Mouse (Mus musculus): ENCODE measurements around the gene Trex2. TPM values are rescaled to one million over a fixed set of nuclear protein-coding genes. Genes with fewer than 3 reads are reported as not detected.

Trex2 gene
- polyA plus RNA-seq, 1 experiment from 2014 or later: not detected

DNA sequence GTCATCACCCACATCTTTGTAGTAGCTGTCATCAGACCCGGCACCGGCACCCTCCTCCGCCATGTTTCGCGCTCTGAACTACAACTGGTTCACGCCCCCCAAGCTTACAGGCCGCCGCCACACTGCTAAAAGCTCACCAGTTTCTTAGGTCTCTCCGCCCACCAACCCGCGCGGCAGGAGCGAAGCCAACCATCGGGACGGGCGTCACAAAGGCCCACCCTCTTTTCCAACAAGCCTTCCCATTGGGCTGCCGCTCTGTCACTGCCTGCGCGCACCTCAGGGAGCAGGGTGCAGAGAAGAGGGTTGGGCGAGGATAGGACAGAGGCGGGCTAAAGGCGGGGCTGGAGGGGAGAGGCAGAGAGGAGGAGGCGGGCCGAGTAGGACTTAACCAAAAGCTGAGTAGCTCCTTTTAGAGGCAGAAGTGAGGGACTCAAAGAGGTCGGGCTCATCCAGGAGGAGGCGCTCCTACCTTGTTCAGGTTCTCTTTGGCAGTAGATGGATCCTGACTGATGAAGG lies 23.8 kb upstream of the Trex2 start, which contains the start of gene Haus7:
TSS of gene Haus7 (minus strand) at position 168 of the 516 bp plus-strand sequence.
- Histone ChIP-seq H3K4me1 (ENCODE audit: control insufficient read depth, insufficient read depth, low read length) (0 out of 2 replicates have a peak, but pooled peaks cover 4% of the 10 kb centered on the region), H3K9me3 (ENCODE audit: control insufficient read depth, low read length) (no peaks in the 10 kb centered on the region), H3K4me2 (ENCODE audit: low read depth, low read length) (peak within 1 kb of the TSS; percentile 50), H3K27me3 (ENCODE audit: control insufficient read depth, insufficient read depth, low read length) (no peaks in the 10 kb centered on the region), H3K27ac (ENCODE audit: low read depth, low read length) (no peak within 1 kb of the TSS), H3K4me3 (ENCODE audit: low read depth, low read length) (peak within 1 kb of the TSS; percentile 29), H3K9ac (replicated peaks; ENCODE audit: low read depth, low read length) (peak within 1 kb of the TSS; percentile 1; the same call in 1 of the 2 replicates), H3K36me3 (ENCODE audit: control insufficient read depth, insufficient read depth, low read length) (no peaks in the 10 kb centered on the region)
- ATAC-seq (ENCODE audit: low read depth): peak; percentile 100
- WGBS: 17% methylated on average over 26 of the region's 26 CpGs

DNA sequence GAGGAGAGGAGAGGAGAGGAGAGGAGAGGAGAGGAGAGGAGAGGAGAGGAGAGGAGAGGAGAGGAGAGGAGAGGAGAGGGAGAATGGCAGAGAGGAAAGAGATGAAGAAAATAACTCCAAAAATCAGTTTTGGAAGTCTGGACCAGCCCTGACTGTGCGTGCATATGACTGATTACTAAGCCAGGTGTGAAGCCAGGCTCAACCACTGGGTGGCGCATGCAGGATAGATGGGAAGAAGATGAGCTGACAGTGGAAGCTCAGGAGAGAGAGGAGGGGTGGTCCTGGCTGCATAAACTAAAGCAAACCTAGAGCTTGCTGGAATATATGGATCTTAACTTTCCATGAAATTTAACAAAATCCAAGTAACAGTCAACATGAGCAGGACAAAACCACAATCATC lies 16.8 kb upstream of the Trex2 start:
- ATAC-seq (ENCODE audit: low read depth): no peak
- Histone ChIP-seq H3K27me3 (ENCODE audit: control insufficient read depth, insufficient read depth, low read length) (no peaks in the 10 kb centered on the region), H3K9me3 (ENCODE audit: control insufficient read depth, low read length) (no peaks in the 10 kb centered on the region), H3K36me3 (ENCODE audit: control insufficient read depth, insufficient read depth, low read length) (no peaks in the 10 kb centered on the region), H3K4me2 (ENCODE audit: low read depth, low read length) (no peak overlapping the region), H3K27ac (ENCODE audit: low read depth, low read length) (no peak overlapping the region), H3K4me1 (ENCODE audit: control insufficient read depth, insufficient read depth, low read length) (no peaks in the 10 kb centered on the region), H3K9ac (replicated peaks; ENCODE audit: low read depth, low read length) (no peak overlapping the region), H3K4me3 (ENCODE audit: low read depth, low read length) (no peak overlapping the region)
- 11% methylated on average over 2 of the region's 2 CpGs for WGBS

DNA sequence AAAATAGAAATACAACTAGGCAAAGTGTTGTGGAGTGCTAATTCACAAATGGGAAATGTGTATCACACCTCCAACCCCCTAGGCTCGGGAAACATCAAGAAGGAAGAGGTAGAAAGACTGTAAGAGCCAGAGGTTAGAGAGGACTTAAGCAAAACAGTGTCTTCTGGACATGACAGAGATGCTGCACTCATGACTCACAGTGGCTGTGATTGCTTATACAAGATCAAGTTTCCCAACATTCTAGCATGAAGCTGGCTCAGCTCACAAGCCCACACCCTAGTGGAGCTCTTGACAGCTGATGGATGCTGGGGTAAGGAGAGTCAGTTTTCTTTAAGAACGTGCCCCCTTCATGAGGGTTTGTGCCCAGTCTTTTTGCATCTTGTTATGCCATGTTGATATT lies 6.3 kb upstream of the Trex2 start:
- Histone ChIP-seq H3K27ac (ENCODE audit: low read depth, low read length) (no peak overlapping the region), H3K36me3 (ENCODE audit: control insufficient read depth, insufficient read depth, low read length) (no peaks in the 10 kb centered on the region), H3K27me3 (ENCODE audit: control insufficient read depth, insufficient read depth, low read length) (no peaks in the 10 kb centered on the region), H3K4me1 (ENCODE audit: control insufficient read depth, insufficient read depth, low read length) (no peaks in the 10 kb centered on the region), H3K4me3 (ENCODE audit: low read depth, low read length) (no peak overlapping the region), H3K9ac (replicated peaks; ENCODE audit: low read depth, low read length) (no peak overlapping the region), H3K9me3 (ENCODE audit: control insufficient read depth, low read length) (no peaks in the 10 kb centered on the region), H3K4me2 (ENCODE audit: low read depth, low read length) (no peak overlapping the region)
- WGBS: 74% methylated on average over 2 of the region's 2 CpGs
- no peak for ATAC-seq (ENCODE audit: low read depth)

DNA sequence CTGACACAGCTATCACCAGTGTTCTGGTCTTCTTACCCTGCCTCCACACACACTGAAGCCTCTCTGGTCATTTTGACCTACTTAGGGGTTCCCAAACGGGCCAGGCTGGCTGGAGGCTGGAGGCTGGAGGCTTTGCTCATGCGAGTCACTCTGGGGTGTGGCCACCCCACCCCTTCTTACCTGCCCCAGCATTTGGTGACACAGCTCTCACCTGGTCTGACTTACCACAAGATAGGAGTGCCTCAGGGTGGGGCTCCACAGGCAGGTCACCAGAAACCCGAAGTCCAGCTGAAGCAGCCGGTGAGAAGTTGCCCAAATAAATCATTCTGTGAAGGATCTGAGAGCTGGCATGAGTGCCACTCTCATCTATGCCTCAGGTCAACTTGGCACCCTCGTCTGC lies 2.3 kb downstream of the Trex2 start:
- no peak for ATAC-seq (ENCODE audit: low read depth)
- Histone ChIP-seq H3K4me3 (ENCODE audit: low read depth, low read length) (no peak overlapping the region), H3K4me2 (ENCODE audit: low read depth, low read length) (no peak overlapping the region), H3K36me3 (ENCODE audit: control insufficient read depth, insufficient read depth, low read length) (no peaks in the 10 kb centered on the region), H3K9ac (replicated peaks; ENCODE audit: low read depth, low read length) (no peak overlapping the region), H3K4me1 (ENCODE audit: control insufficient read depth, insufficient read depth, low read length) (no peaks in the 10 kb centered on the region), H3K9me3 (ENCODE audit: control insufficient read depth, low read length) (no peaks in the 10 kb centered on the region), H3K27ac (ENCODE audit: low read depth, low read length) (no peak overlapping the region), H3K27me3 (ENCODE audit: control insufficient read depth, insufficient read depth, low read length) (no peaks in the 10 kb centered on the region)
- 75% methylated on average over 5 of the region's 5 CpGs for WGBS

DNA sequence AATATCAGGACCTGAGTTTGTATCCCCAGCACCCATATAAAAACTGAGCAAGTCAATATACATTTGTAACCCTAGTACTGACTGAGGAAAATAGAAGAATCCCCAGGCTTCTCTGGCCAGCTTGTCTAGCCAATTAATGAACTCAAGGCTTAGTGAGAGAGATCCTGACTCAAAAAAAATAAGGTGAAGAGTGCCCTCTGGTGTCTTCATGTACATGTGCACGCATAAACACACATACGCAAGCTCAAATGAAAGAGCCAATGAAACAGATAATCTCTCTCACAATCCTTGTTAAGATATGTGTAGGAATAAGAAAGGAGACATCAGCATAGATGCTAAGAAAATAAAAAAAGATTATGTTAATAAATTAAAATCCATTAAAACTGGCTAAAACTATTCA lies 5.1 kb downstream of the Trex2 start:
- no peak overlapping the region for H3K27ac ChIP-seq (ENCODE audit: low read depth, low read length)
- H3K9me3 ChIP-seq (ENCODE audit: control insufficient read depth, low read length): no peaks in the 10 kb centered on the region
- H3K4me3 ChIP-seq (ENCODE audit: low read depth, low read length): no peak overlapping the region
- H3K4me2 ChIP-seq (ENCODE audit: low read depth, low read length): no peak overlapping the region
- no peaks in the 10 kb centered on the region for H3K4me1 ChIP-seq (ENCODE audit: control insufficient read depth, insufficient read depth, low read length)
- no peaks in the 10 kb centered on the region for H3K27me3 ChIP-seq (ENCODE audit: control insufficient read depth, insufficient read depth, low read length)
- no peak for ATAC-seq (ENCODE audit: low read depth)
- no peaks in the 10 kb centered on the region for H3K36me3 ChIP-seq (ENCODE audit: control insufficient read depth, insufficient read depth, low read length)
- 93% methylated on average over 2 of the region's 2 CpGs for WGBS
- no peak overlapping the region for H3K9ac ChIP-seq (replicated peaks; ENCODE audit: low read depth, low read length)

DNA sequence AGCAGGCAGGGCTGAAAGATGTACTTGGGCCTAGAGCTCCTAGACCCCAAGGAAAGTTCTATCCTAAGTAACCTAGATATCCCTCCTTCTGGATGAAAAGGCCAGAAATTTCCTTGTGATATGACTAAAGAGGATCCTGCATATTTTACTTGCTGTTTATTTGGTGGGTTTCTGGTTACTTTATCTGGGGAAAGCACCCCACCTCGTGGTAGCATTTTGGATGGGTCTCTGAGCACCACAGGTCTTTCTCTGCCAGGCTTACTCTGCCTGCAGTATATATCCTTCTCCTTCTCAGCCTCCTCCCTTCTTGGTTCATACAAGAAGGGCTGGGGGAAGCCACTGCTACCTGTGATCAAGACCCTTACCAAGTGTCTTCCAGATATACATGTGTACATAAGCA lies 22.4 kb downstream of the Trex2 start:
- no peaks in the 10 kb centered on the region for H3K36me3 ChIP-seq (ENCODE audit: control insufficient read depth, insufficient read depth, low read length)
- H3K9ac ChIP-seq (replicated peaks; ENCODE audit: low read depth, low read length): no peak overlapping the region
- H3K27me3 ChIP-seq (ENCODE audit: control insufficient read depth, insufficient read depth, low read length): no peaks in the 10 kb centered on the region
- no peaks in the 10 kb centered on the region for H3K9me3 ChIP-seq (ENCODE audit: control insufficient read depth, low read length)
- no peak for ATAC-seq (ENCODE audit: low read depth)
- no peak overlapping the region for H3K27ac ChIP-seq (ENCODE audit: low read depth, low read length)
- WGBS: 36% methylated on average over 1 of the region's 1 CpGs
- no peak overlapping the region for H3K4me3 ChIP-seq (ENCODE audit: low read depth, low read length)
- H3K4me2 ChIP-seq (ENCODE audit: low read depth, low read length): no peak overlapping the region
- H3K4me1 ChIP-seq (ENCODE audit: control insufficient read depth, insufficient read depth, low read length): no peaks in the 10 kb centered on the region

DNA sequence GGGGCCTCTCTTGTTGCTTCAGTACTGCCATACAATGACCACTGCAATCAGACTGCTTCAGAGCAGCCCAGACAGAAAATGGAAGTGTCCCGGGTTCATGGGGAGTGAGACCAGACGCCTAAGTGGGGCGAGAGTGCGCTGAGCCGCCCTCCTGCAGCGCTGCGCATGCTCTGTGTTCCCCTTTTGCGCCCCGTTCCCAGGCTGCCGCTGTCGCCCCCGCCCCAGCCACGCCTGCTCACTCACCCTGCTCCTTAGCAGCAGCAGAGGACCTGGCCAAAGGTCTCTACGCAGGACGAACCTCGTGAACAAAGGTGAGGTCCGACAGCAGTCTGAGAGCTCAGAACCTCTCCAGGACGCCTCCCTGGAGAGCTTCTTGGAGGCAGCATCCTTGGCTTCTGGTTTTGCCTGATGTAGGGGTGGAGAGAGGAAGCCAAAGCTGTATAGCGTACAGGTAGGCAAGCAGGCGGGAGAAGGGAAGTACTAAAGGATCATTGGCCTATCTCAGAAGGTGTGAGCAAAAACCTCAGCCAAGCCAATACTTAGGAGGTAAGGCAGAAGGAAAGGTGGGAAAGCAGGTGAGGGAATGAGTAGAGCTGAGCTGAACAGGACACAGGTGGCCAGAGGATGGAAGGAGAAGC lies 24.1 kb downstream of the Trex2 start, which contains the start of gene Zfp92:
TSS of gene Zfp92 (plus strand) at position 217 of the 638 bp plus-strand sequence.
- H3K4me1 ChIP-seq (ENCODE audit: control insufficient read depth, insufficient read depth, low read length): no peaks in the 10 kb centered on the region
- peak within 1 kb of the TSS; percentile 46 for H3K4me2 ChIP-seq (ENCODE audit: low read depth, low read length)
- H3K27me3 ChIP-seq (ENCODE audit: control insufficient read depth, insufficient read depth, low read length): no peaks in the 10 kb centered on the region
- H3K4me3 ChIP-seq (ENCODE audit: low read depth, low read length): peak within 1 kb of the TSS; percentile 32
- H3K27ac ChIP-seq (ENCODE audit: low read depth, low read length): no peak within 1 kb of the TSS
- no peak within 1 kb of the TSS for H3K9ac ChIP-seq (replicated peaks; ENCODE audit: low read depth, low read length)
- 25% methylated on average over 20 of the region's 20 CpGs for WGBS
- no peaks in the 10 kb centered on the region for H3K9me3 ChIP-seq (ENCODE audit: control insufficient read depth, low read length)
- no peaks in the 10 kb centered on the region for H3K36me3 ChIP-seq (ENCODE audit: control insufficient read depth, insufficient read depth, low read length)
- no peak for ATAC-seq (ENCODE audit: low read depth)

DNA sequence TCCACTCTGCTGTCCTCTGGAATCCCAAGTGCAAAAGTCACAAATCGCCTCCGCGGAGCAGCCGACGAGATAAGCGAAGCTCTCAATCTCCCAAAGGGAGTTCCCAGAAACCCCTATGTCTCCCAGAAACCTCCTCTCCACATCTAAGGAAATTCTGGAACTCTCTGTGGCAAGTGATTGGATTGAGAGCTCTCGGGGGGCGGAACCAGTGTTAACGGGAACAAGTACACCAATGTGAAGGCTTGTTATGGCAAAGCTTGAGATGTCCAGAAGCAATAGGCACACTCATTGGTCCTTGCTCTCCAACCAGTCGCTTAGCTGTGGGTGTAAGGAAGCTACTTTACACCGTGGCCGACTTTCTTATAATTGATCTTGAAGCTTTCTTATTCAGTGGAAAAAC lies 33.5 kb downstream of the Trex2 start:
- no peaks in the 10 kb centered on the region for H3K36me3 ChIP-seq (ENCODE audit: control insufficient read depth, insufficient read depth, low read length)
- WGBS: 93% methylated on average over 12 of the region's 12 CpGs
- no peak overlapping the region for H3K4me2 ChIP-seq (ENCODE audit: low read depth, low read length)
- no peaks in the 10 kb centered on the region for H3K9me3 ChIP-seq (ENCODE audit: control insufficient read depth, low read length)
- no peak overlapping the region for H3K9ac ChIP-seq (replicated peaks; ENCODE audit: low read depth, low read length)
- H3K4me3 ChIP-seq (ENCODE audit: low read depth, low read length): no peak overlapping the region
- no peak for ATAC-seq (ENCODE audit: low read depth)
- no peak overlapping the region for H3K27ac ChIP-seq (ENCODE audit: low read depth, low read length)
- H3K4me1 ChIP-seq (ENCODE audit: control insufficient read depth, insufficient read depth, low read length): no peaks in the 10 kb centered on the region
- no peaks in the 10 kb centered on the region for H3K27me3 ChIP-seq (ENCODE audit: control insufficient read depth, insufficient read depth, low read length)

DNA sequence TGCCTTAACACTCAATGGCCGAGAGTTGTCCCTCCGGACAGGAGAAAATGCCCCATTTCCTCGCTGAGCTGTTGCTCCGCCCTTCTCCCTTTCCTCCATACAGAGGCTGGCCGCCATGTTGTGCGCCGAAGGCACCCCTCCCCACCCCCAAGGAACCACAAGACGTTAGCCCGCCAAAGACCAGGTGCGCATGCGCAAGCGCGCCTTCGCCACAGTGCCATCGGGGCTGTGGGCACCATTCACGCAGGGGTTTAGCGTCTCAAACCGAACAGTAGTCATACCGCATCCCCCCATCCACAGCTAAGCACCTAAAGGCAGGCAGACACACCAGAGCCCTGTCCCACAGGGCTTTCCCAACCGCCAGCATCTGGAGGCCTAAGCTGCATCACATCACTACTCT lies 34.2 kb downstream of the Trex2 start:
- 91% methylated on average over 19 of the region's 20 CpGs for WGBS
- no peak overlapping the region for H3K27ac ChIP-seq (ENCODE audit: low read depth, low read length)

More for the DNA sequence above, 34.2 kb downstream of the Trex2 start:
- Histone ChIP-seq H3K4me3 (ENCODE audit: low read depth, low read length) (no peak overlapping the region), H3K9me3 (ENCODE audit: control insufficient read depth, low read length) (no peaks in the 10 kb centered on the region), H3K27me3 (ENCODE audit: control insufficient read depth, insufficient read depth, low read length) (no peaks in the 10 kb centered on the region), H3K4me2 (ENCODE audit: low read depth, low read length) (no peak overlapping the region), H3K9ac (replicated peaks; ENCODE audit: low read depth, low read length) (no peak overlapping the region), H3K4me1 (ENCODE audit: control insufficient read depth, insufficient read depth, low read length) (no peaks in the 10 kb centered on the region), H3K36me3 (ENCODE audit: control insufficient read depth, insufficient read depth, low read length) (no peaks in the 10 kb centered on the region)
- ATAC-seq (ENCODE audit: low read depth): no peak

Measured in neural tube, embryonic 14.5 days (tissue).